13 mouse cellular contexts compared by ENCODE assay signal in genomic region chr5:99274119-99274563, GRCm38 (mm10).
DNase-seq lines count a peak whose midpoint lies in the region; ATAC-seq lines count a peak whose summit lies in the region.
"Had no signal": no experiment of that assay in that cellular context is flagged by ENCODE, and none has a peak within 500 bp of the region (broad histone marks: within the 10 kb centered on the region; RNA-seq: fewer than 3 reads in every experiment).

No protein-coding gene starts in this region.

- H3K27me3 ChIP-seq in hindbrain, embryonic 11.5 days (ENCODE audit: control insufficient read depth, insufficient read depth, low read length) = no peaks in the 10 kb centered on the region; the same call in 1 of the 2 replicates
- no peaks in the 10 kb centered on the region for H3K27me3 ChIP-seq in neural tube, embryonic 12.5 days (replicated peaks)
- no peaks in the 10 kb centered on the region for H3K27me3 ChIP-seq in heart, embryonic 10.5 days (ENCODE audit: insufficient read depth, poor library complexity, severe bottlenecking)

- no peak overlapping the region for H3K27ac ChIP-seq in hindbrain, embryonic 11.5 days (ENCODE audit: low read depth, low read length)
- no peak overlapping the region for H3K27ac ChIP-seq in neural tube, embryonic 12.5 days
- no peak overlapping the region for H3K27ac ChIP-seq in heart, embryonic 10.5 days
- H3K27ac ChIP-seq: limb, embryonic 10.5 days; stomach, postnatal 0 days had no signal

- no peaks in the 10 kb centered on the region for H3K36me3 ChIP-seq in hindbrain, embryonic 11.5 days (ENCODE audit: control insufficient read depth, insufficient read depth, low read length)
- H3K36me3 ChIP-seq in neural tube, embryonic 12.5 days = no peaks in the 10 kb centered on the region
- no peaks in the 10 kb centered on the region for H3K36me3 ChIP-seq in heart, embryonic 10.5 days
- H3K36me3 ChIP-seq: G1E; limb, embryonic 10.5 days had no signal

- DNase-seq in left cerebral cortex, postnatal 4 days = peak; percentile 94
- no peak for DNase-seq in left cerebral cortex, postnatal 36 days (ENCODE audit: low spot score in 2 of 2)
- DNase-seq in embryo, embryonic 9.5 days (ENCODE audit: extremely low spot score) = peak; percentile 9
- DNase-seq in hindbrain, embryonic 11.5 days (ENCODE audit: low spot score) = peak; percentile 58
- no peak for DNase-seq in MN1 (ENCODE audit: low spot score)
- DNase-seq in heart, embryonic 10.5 days (ENCODE audit: low spot score) = no peak
- DNase-seq in heart, postnatal 4 days = no peak
- DNase-seq: adrenal gland, postnatal 10 days; lung, postnatal 36 days had no signal

- WGBS in hindbrain, embryonic 11.5 days = 36% methylated on average over 12 of the region's 12 CpGs
- WGBS in neural tube, embryonic 12.5 days = 50% methylated on average over 12 of the region's 12 CpGs
- 63% methylated on average over 12 of the region's 12 CpGs for WGBS in heart, embryonic 10.5 days

- no peak overlapping the region for H3K9ac ChIP-seq in hindbrain, embryonic 11.5 days (ENCODE audit: low read depth, low read length)
- H3K9ac ChIP-seq in neural tube, embryonic 12.5 days = no peak overlapping the region

- no peak overlapping the region for H3K4me2 ChIP-seq in hindbrain, embryonic 11.5 days (replicated peaks; ENCODE audit: low read depth, low read length)
- peak overlapping the region; percentile 7; the same call in 1 of the 2 replicates for H3K4me2 ChIP-seq in neural tube, embryonic 12.5 days (replicated peaks)

- intact Hi-C loops in left cerebral cortex, postnatal 4 days (cut with DNase I) = no loop called here
- intact Hi-C loops in left cerebral cortex, postnatal 36 days (cut with DNase I) = no loop called here

- H3K9me3 ChIP-seq in hindbrain, embryonic 11.5 days (ENCODE audit: control insufficient read depth, low read length) = no peaks in the 10 kb centered on the region
- H3K9me3 ChIP-seq in neural tube, embryonic 12.5 days = no peaks in the 10 kb centered on the region
- H3K9me3 ChIP-seq in heart, embryonic 10.5 days = no peaks in the 10 kb centered on the region
- H3K9me3 ChIP-seq: limb, embryonic 10.5 days had no signal

- H3K4me1 ChIP-seq in hindbrain, embryonic 11.5 days (replicated peaks; ENCODE audit: control insufficient read depth, insufficient read depth, low read length) = no peaks in the 10 kb centered on the region
- H3K4me1 ChIP-seq in neural tube, embryonic 12.5 days = peaks cover 8% of the 10 kb centered on the region
- H3K4me1 ChIP-seq in heart, embryonic 10.5 days = peaks cover 16% of the 10 kb centered on the region

- peak; percentile 87 for ATAC-seq in hindbrain, embryonic 11.5 days (ENCODE audit: low FRiP score)
- peak; percentile 81 for ATAC-seq in neural tube, embryonic 12.5 days (ENCODE audit: low FRiP score, low read depth)

- H3K4me3 ChIP-seq in hindbrain, embryonic 11.5 days (ENCODE audit: low read depth, low read length) = no peak overlapping the region
- no peak overlapping the region for H3K4me3 ChIP-seq in neural tube, embryonic 12.5 days
- no peak overlapping the region for H3K4me3 ChIP-seq in heart, embryonic 10.5 days
- H3K4me3 ChIP-seq: limb, embryonic 10.5 days had no signal

Comparison
In these comparisons a context has a peak if more than half of its experiments do, and no peak if none do; other contexts are left out.
1. DNase-seq: peak in left cerebral cortex, postnatal 4 days (single experiment), embryo, embryonic 9.5 days (single experiment) and hindbrain, embryonic 11.5 days (single experiment); none in left cerebral cortex, postnatal 36 days (0 of 2), MN1 (single experiment), heart, embryonic 10.5 days (single experiment) and heart, postnatal 4 days (single experiment).